ENCODE assay signal across 8 mouse cellular contexts in the genomic region with DNA sequence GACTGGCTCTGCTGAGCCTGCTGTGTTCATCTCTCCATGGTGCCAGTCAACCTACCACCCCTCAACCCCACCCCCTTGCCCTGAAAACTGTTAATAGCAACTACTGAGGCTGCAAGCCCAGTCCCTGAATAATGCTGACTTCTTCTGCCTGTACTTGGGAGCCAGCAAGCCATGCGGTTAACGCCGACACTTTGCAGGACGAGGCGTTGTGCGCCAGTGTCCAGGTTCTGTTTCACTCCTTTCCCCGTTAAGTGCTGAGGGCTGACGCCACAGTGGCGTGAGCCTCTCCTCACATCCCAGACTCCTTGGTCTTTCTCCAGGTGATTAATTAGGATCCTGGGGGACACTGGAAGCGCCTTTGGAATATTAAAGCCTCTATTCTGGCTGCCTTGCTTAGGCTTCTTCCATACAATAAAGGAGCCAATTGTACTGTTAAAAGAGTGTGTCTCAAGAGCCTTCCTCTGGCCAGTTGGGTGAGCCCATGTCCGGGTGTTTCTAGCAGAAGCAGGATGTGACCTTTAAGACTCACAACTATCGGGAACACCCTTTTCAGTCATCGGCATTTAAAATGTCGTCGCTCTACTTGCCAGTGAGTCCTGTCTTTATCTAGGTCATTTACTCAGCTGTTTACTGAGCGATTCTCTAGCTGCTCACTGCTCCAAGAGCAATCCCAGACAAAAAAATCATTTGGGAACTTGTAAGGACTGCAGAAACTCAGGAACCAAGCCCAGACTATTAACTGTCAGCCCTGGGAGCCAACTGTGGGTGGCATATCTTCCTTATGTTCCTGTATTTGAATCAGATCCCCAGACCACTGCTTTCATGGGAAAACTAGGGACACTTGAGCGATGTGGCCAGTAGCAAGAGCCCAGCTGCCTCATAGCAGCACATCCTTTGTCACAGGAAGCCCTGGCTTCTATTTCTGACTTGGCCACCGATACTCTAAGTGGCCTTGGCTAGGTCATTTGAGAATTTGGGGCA. TPM values are rescaled to one million over a fixed set of nuclear protein-coding genes. Genes with fewer than 3 reads are reported as not detected.
DNase-seq lines count a peak whose midpoint lies in the region; ATAC-seq and TF ChIP-seq lines count a peak whose summit lies in the region.
"Had no signal": no experiment of that assay in that cellular context is flagged by ENCODE, and none has a peak within 500 bp of the region (broad histone marks: within the 10 kb centered on the region; RNA-seq: fewer than 3 reads in every experiment).

No protein-coding gene starts in this region.

- no peak overlapping the region for H3K4me2 ChIP-seq in limb, embryonic 14.5 days (replicated peaks; ENCODE audit: low read depth, low read length, severe bottlenecking)

- no peak for TF ChIP-seq POLR2A in limb, embryonic 14.5 days (IDR thresholded peaks at IDR 0.05; ENCODE audit: borderline replicate concordance, extremely low read depth, insufficient read depth, insufficient read length)

- H3K36me3 ChIP-seq in limb, embryonic 14.5 days (ENCODE audit: control insufficient read depth, insufficient read depth, low read length), result no peaks in the 10 kb centered on the region
- no peaks in the 10 kb centered on the region for H3K36me3 ChIP-seq in limb, embryonic 10.5 days

- 77% methylated on average over 18 of the region's 18 CpGs for WGBS in limb, embryonic 14.5 days
- WGBS in limb, embryonic 10.5 days, result 79% methylated on average over 18 of the region's 18 CpGs

- H3K27me3 ChIP-seq in limb, embryonic 14.5 days (ENCODE audit: control insufficient read depth, insufficient read depth, low read length), result no peaks in the 10 kb centered on the region
- no peaks in the 10 kb centered on the region for H3K27me3 ChIP-seq in limb, embryonic 10.5 days (ENCODE audit: low read depth, poor library complexity, severe bottlenecking)

- no peaks in the 10 kb centered on the region for H3K9me3 ChIP-seq in limb, embryonic 14.5 days (ENCODE audit: control insufficient read depth, low read length)
- H3K9me3 ChIP-seq in limb, embryonic 10.5 days (replicated peaks), result no peaks in the 10 kb centered on the region

- peaks cover 17% of the 10 kb centered on the region for H3K4me1 ChIP-seq in limb, embryonic 14.5 days (ENCODE audit: control insufficient read depth, insufficient read depth, low read length)
- peaks cover 7% of the 10 kb centered on the region for H3K4me1 ChIP-seq in limb, embryonic 10.5 days
- H3K4me1 ChIP-seq in brown adipose tissue, adult 24 weeks (ENCODE audit: control insufficient read depth, insufficient read depth, insufficient read length, low read length), result peaks cover 18% of the 10 kb centered on the region

- no peak overlapping the region for H3K9ac ChIP-seq in limb, embryonic 14.5 days (ENCODE audit: low read depth, low read length, severe bottlenecking)

- no peak overlapping the region for H3K4me3 ChIP-seq in limb, embryonic 14.5 days (replicated peaks; ENCODE audit: low read length)
- H3K4me3 ChIP-seq in limb, embryonic 10.5 days, result no peak overlapping the region
- H3K4me3 ChIP-seq in brown adipose tissue, adult 24 weeks (ENCODE audit: insufficient read depth, low read depth, low read length), result no peak overlapping the region

- H3K27ac ChIP-seq in limb, embryonic 14.5 days (replicated peaks; ENCODE audit: low read depth, low read length), result 0 out of 2 replicates have a peak overlapping the region, but pooled peaks have one; percentile 30
- no peak overlapping the region for H3K27ac ChIP-seq in limb, embryonic 10.5 days
- H3K27ac ChIP-seq in brown adipose tissue, adult 24 weeks (replicated peaks; ENCODE audit: low read depth, low read length), result peak overlapping the region; percentile 86
- H3K27ac ChIP-seq: kidney, postnatal 0 days had no signal

- intact Hi-C loops in left cerebral cortex, postnatal 4 days (cut with DNase I), result no loop called here

- ATAC-seq in limb, embryonic 14.5 days (ENCODE audit: low FRiP score, low read depth), result no peak

- no peak for DNase-seq in limb, embryonic 14.5 days (ENCODE audit: low spot score)
- DNase-seq in limb, embryonic 10.5 days (ENCODE audit: low spot score), result no peak
- peak; percentile 74 to 79 for DNase-seq in heart, adult 9 months (ENCODE audit: low spot score in 2 of 2)
- DNase-seq in layer of hippocampus, postnatal 10 days (ENCODE audit: low spot score in 2 of 2), result peak; percentile 48 to 52
- DNase-seq in urinary bladder, postnatal 10 days (ENCODE audit: low spot score), result no peak
- no peak for DNase-seq in left cerebral cortex, postnatal 4 days

RNA-seq across cellular contexts. Expression of gene Ppp1r3c, which starts 59.1 kb away (rescaled TPM):
- polyA plus RNA-seq in limb, embryonic 14.5 days (2012; rRNA removed), result 10.5 and 12.6 TPM in 2 replicates
- 16.4 and 19.0 TPM in 2 replicates for polyA plus RNA-seq in limb, embryonic 14.5 days (2014; fragmentation: Nextera tagmentation; extraction: Ambion mirVana)
- 1.2 and 1.8 TPM in 2 replicates for polyA plus RNA-seq in limb, embryonic 10.5 days (2016; fragmentation: Nextera tagmentation; extraction: Ambion mirVana)
- polyA plus RNA-seq in brown adipose tissue, adult 24 weeks (2012; ENCODE audit: insufficient read depth, insufficient read length, missing spikeins), result 88.4 and 124 TPM in 2 replicates
- 10 to 100 TPM; 37.8 to 43.0 TPM for total RNA-seq in layer of hippocampus, postnatal 10 days (2021)
- total RNA-seq in left cerebral cortex, postnatal 4 days (2021), result 10 to 100 TPM; 17.4 to 19.9 TPM

Comparison
In these comparisons a context has a peak if more than half of its experiments do, and no peak if none do; other contexts are left out.
1. DNase-seq: peak in heart, adult 9 months (2 of 2) and layer of hippocampus, postnatal 10 days (2 of 2); none in limb, embryonic 14.5 days (single experiment), limb, embryonic 10.5 days (single experiment), urinary bladder, postnatal 10 days (single experiment) and left cerebral cortex, postnatal 4 days (single experiment).